Mouse (Mus musculus) testis, postnatal 10 days (tissue): ENCODE data around the gene Mid1.
"Not testable (repeated sequence)": the region's sequence is repeated elsewhere in the genome, so short reads cannot be mapped to it uniquely, and the experiment has no call there.

Experiments
- DNase-seq: peaks from one replicate; pipeline ENCODE4 v3.0.0; 2021; ENCODE audit warnings: low spot score

The Mid1 gene

GRCm38 (mm10) chrX:169883536-169884272 is 198.7 kb downstream of the Mid1 start:
- no peak for DNase-seq

- no peak for DNase-seq
These were observed 205.5 kb downstream of the Mid1 start for GRCm38 (mm10) chrX:169890541-169890940.

- DNase-seq, result no peak
These were observed 207.1 kb downstream of the Mid1 start for GRCm38 (mm10) chrX:169892100-169892499.

- no peak for DNase-seq
These were observed 207.6 kb downstream of the Mid1 start for GRCm38 (mm10) chrX:169892631-169893030.

GRCm38 (mm10) chrX:169899227-169899950 is 214.4 kb downstream of the Mid1 start:
- no peak for DNase-seq

GRCm38 (mm10) chrX:169902860-169903259 is 217.9 kb downstream of the Mid1 start:
- DNase-seq, result no peak

DNA sequence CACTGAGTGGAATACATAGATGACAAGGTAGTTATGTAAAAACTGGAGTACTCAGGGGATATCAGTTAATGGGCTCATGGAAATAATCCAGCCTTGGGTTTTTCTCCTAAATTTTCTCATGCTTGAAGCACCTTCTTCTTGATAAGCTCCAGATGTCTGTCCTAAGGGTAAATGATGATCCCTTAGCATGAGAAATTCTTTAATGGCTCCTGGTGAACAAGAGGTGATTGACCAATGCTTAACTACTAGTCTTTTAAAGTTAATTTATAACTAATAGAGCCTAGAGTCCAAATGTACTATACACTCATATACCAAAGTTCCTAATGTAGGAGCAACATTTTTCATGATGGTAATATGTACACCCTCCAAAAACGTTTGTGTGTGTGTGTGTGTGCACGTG is 218.7 kb downstream of the Mid1 start:
- no peak for DNase-seq

GRCm38 (mm10) chrX:169906054-169906508 is 221.1 kb downstream of the Mid1 start:
- peak; percentile 37 for DNase-seq

GRCm38 (mm10) chrX:169909898-169910297 is 224.9 kb downstream of the Mid1 start:
- no peak for DNase-seq

GRCm38 (mm10) chrX:169915738-169916137 is 230.7 kb downstream of the Mid1 start:
- peak; percentile 31 for DNase-seq

- no peak for DNase-seq
These were observed 237.5 kb downstream of the Mid1 start for GRCm38 (mm10) chrX:169922541-169922940.

DNA sequence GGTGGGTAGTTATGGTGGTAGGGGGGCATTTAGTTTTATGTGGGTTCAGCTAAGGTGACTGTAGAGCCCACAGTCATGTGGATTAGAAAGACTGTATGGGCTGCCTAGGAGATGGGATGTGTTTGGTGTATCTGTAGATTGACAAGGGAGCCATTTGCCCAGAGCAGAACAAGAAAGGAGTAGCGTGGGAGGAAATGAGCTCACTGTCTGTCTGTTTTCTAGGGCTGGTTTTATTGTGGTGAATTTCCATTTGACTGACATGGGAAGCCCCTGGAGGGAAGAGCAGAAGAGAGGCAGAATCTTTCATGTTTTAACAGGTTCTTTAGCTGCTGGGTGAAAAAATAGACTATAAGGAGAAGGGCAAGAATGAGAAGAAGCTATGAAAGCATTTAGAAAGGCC is 238.4 kb downstream of the Mid1 start:
- DNase-seq, result no peak

GRCm38 (mm10) chrX:169925600-169925999 is 240.6 kb downstream of the Mid1 start:
- DNase-seq, result no peak

- DNase-seq, result no peak
These were observed 242.3 kb downstream of the Mid1 start for GRCm38 (mm10) chrX:169927110-169927817.

GRCm38 (mm10) chrX:169930868-169931267 is 245.9 kb downstream of the Mid1 start:
- no peak for DNase-seq

DNA sequence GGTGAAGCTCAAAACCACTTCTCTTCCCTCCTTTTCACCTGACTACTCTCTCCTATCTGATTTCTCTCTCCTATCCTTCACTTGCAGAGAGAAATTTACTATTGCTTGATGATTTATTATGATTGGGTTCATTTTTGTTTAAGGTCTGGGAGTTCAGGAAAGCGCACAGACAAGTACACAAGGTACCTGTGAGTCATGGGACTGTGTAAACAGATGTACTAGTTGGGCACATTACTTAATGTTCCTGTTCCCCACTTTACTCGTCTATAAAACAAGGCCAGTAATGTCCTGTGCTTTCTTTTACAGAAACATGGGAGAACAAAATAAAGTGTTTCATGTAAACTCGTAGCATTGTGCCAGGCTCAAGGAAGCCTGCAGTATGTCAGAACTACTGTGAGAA is 248.2 kb downstream of the Mid1 start:
- no peak for DNase-seq

DNA sequence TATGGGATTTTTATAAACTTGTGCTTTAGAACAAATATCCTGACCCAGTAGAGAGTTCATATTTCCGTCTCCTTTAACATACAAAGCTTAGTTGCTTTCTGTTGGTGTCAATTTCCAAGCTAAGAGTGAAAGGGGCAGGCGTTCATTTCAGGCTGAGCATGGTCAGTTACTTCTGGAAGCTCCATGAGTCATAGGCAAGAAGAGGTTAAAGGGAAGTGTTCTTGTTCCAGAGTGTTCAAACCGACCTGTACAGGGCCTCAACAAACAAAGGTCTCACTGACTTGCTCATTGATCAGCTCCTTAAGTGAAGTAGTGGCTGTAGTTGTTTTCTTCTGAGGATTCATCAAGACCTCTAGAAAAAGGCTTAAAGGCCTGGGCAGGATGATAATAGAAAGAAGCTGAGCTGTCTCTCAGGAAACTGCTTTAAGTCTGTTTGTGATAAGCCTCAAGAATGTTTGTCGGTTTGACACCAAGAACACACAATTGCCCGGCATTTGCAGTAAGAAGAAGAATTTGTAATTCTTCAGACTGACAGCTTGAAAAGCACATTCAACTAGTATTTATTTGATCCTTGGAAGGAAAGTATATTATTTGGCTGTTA is 252.2 kb downstream of the Mid1 start:
- DNase-seq, result no peak

- no peak for DNase-seq
These were observed 255.5 kb downstream of the Mid1 start for GRCm38 (mm10) chrX:169940531-169940930.

DNA sequence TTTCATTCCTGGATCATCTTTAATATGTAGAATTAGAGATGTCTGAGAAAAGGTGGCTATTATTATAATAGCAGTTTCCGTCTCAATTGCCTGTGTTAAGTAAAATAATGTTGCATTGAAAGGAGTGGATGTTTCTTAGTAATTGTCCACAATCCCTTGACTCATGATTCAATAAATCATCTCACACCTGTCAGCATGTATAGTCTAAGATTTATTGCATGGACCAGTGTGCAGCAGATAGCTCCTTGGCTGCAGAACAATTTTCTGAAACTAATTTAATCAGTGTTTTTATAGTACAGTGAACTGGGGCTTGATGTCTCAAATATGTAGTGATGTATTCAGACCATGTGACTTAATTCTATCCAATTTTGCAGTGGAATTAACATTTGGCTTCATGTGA is 265.6 kb downstream of the Mid1 start:
- no peak for DNase-seq

DNA sequence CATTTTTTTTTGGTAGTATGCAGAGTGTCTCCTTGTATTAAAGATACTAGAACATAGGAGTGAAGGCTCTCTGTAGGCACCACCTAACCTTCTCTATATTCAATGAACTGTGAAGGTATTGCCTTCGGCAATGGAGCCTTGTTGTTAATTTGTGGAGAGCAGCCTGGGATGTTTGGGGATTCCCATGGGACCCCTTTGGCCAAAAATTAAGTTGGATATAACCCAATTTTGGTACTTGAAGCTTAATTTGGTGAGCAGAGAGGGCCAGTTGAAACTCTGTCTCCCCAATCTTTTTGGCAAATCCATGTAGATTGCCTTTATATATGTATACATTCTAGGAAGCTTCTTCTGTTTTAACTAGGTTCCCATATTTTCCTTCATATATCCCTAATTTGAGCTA is 284.3 kb downstream of the Mid1 start:
- no peak for DNase-seq

DNA sequence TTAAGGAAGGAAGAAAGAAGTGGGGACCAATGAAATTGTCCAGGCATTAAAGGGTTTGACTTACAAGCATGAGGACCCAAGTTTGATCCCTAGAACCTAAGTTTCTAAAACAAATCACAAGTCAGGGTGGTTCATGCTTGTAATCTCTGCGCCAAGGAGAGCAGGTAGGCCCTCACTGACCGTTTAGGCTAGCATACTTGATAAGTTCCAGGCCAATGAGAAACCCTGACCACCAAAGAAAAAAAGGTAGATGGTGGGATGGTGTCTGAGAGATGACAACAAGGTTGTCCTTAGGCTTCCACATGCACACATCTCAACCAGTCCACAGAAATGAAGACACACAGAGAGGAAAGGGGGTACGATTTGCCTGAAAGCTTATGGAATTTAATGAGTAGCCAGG is 284.8 kb downstream of the Mid1 start:
- DNase-seq, result not testable (repeated sequence)

- DNase-seq, result not testable (repeated sequence)
These were observed 285.5 kb downstream of the Mid1 start for GRCm38 (mm10) chrX:169970546-169970945.
